11 mouse cellular contexts compared by ENCODE assay signal in genomic region chr1:171471452-171471851, GRCm38 (mm10).
"Had no signal": no experiment of that assay in that cellular context is flagged by ENCODE, and none has a peak within 500 bp of the region (broad histone marks: within the 10 kb centered on the region; RNA-seq: fewer than 3 reads in every experiment).

No protein-coding gene starts in this region.

- H3K9me3 ChIP-seq: limb, embryonic 13.5 days; midbrain, embryonic 10.5 days; neural tube, embryonic 13.5 days; stomach, embryonic 15.5 days had no signal

- H3K9ac ChIP-seq: limb, embryonic 13.5 days; liver, embryonic 14.5 days; neural tube, embryonic 13.5 days; stomach, embryonic 15.5 days had no signal

- H3K36me3 ChIP-seq: limb, embryonic 13.5 days; midbrain, embryonic 10.5 days; neural tube, embryonic 13.5 days; stomach, embryonic 15.5 days had no signal

- DNase-seq: kidney, adult 18-20 months; kidney, postnatal 10 days; left cerebral cortex, postnatal 4 days; midbrain, embryonic 14.5 days; retina, postnatal 1 day; thymus, postnatal 4 days had no signal

- H3K27ac ChIP-seq: limb, embryonic 13.5 days; liver, embryonic 14.5 days; midbrain, embryonic 10.5 days; neural tube, embryonic 13.5 days had no signal

- H3K4me2 ChIP-seq: limb, embryonic 13.5 days; neural tube, embryonic 13.5 days; stomach, embryonic 15.5 days had no signal

- H3K27me3 ChIP-seq: limb, embryonic 13.5 days; neural tube, embryonic 13.5 days; stomach, embryonic 15.5 days had no signal

- H3K4me3 ChIP-seq: limb, embryonic 13.5 days; midbrain, embryonic 10.5 days; neural tube, embryonic 13.5 days; stomach, embryonic 15.5 days had no signal

- H3K4me1 ChIP-seq: limb, embryonic 13.5 days; midbrain, embryonic 10.5 days; neural tube, embryonic 13.5 days; stomach, embryonic 15.5 days had no signal
